Mouse (Mus musculus) kidney, embryonic 15.5 days (tissue): ENCODE measurements around the gene Ubac1. TPM values are rescaled to one million over a fixed set of nuclear protein-coding genes. Genes with fewer than 3 reads are reported as not detected.
A peak's percentile ranks its signal among the peaks of the same experiment; 100 is the strongest.

Source experiments
- ATAC-seq: fragments of 200-750 bp; cut with Nextera tagmentation; replicated peaks from 2 replicates; pipeline ENCODE4 v1.8.0; 2017; ENCODE audit warnings: moderate TSS enrichment; ENCODE audit not compliant: low FRiP score
- H3K27ac ChIP-seq: fragments of 300-500 bp; sonication (generic); 2 replicates; pipeline ENCODE4 v1.5.1; 2015; ENCODE audit warnings: mild to moderate bottlenecking, inconsistent platforms
- H3K27me3 ChIP-seq: fragments of 300-500 bp; sonication (generic); 2 replicates; pipeline ENCODE4 v1.6.1; 2015; ENCODE audit warnings: inconsistent platforms
- H3K36me3 ChIP-seq: fragments of 300-500 bp; sonication (generic); 2 replicates; pipeline ENCODE4 v1.6.1; 2015; ENCODE audit warnings: inconsistent platforms
- H3K4me1 ChIP-seq: fragments of 300-500 bp; sonication (generic); 2 replicates; pipeline ENCODE4 v1.6.1; 2015; ENCODE audit warnings: inconsistent platforms
- H3K4me2 ChIP-seq: fragments of 300-500 bp; sonication (generic); 2 replicates; pipeline ENCODE4 v1.6.1; 2015; ENCODE audit warnings: moderate library complexity, mild to moderate bottlenecking, inconsistent platforms
- H3K4me3 ChIP-seq: fragments of 300-500 bp; sonication (generic); replicated peaks from 2 replicates; pipeline ENCODE4 v1.5.1; 2015; ENCODE audit warnings: mild to moderate bottlenecking, inconsistent platforms
- H3K9ac ChIP-seq: fragments of 300-500 bp; sonication (generic); 2 replicates; pipeline ENCODE4 v1.6.1; 2015; ENCODE audit warnings: mild to moderate bottlenecking, inconsistent platforms
- H3K9me3 ChIP-seq: fragments of 300-500 bp; sonication (generic); replicated peaks from 2 replicates; pipeline ENCODE4 v1.6.1; 2016; ENCODE audit warnings: inconsistent platforms
- WGBS: fragments of 180-500 bp; shearing (Covaris S2); methylation state at CpG from one replicate; pipeline ENCODE4 v1.1.7; 2015; ENCODE audit warnings: mixed read lengths; 5-methylcytosine and 5-hydroxymethylcytosine counted together
- polyA plus RNA-seq: library from polyadenylated mRNA; unstranded; fragments of >200 nt; fragmentation: Nextera tagmentation; extraction: Ambion mirVana; gene quantifications from 2 replicates; pipeline ENCODE4 v1.2.1, GENCODE M21; 2015

The Ubac1 gene
- polyA plus RNA-seq, 1 experiment from 2014 or later = 94.5 TPM

- H3K9ac ChIP-seq = no peak overlapping the region
- H3K4me2 ChIP-seq = no peak overlapping the region
- peaks cover 26% of the 10 kb centered on the region for H3K4me1 ChIP-seq
- no peak overlapping the region for H3K4me3 ChIP-seq
- WGBS = 25% methylated on average over 4 of the region's 4 CpGs
- H3K9me3 ChIP-seq = no peaks in the 10 kb centered on the region
- ATAC-seq = no peak
- 0 out of 2 replicates have a peak overlapping the region, but pooled peaks have one; percentile 6 for H3K27ac ChIP-seq
- H3K36me3 ChIP-seq = no peaks in the 10 kb centered on the region
- H3K27me3 ChIP-seq = no peaks in the 10 kb centered on the region
Measured at GRCm38 (mm10) chr2:26052806-26053205, 31.3 kb upstream of the Ubac1 start.

GRCm38 (mm10) chr2:26048816-26049215 is 27.3 kb upstream of the Ubac1 start:
- H3K36me3 ChIP-seq = no peaks in the 10 kb centered on the region
- ATAC-seq = no peak
- no peak overlapping the region for H3K9ac ChIP-seq
- no peak overlapping the region for H3K4me2 ChIP-seq
- H3K27me3 ChIP-seq = no peaks in the 10 kb centered on the region
- H3K27ac ChIP-seq = no peak overlapping the region
- H3K9me3 ChIP-seq = no peaks in the 10 kb centered on the region
- H3K4me1 ChIP-seq = peaks cover 6% of the 10 kb centered on the region; the same call in 1 of the 2 replicates
- no peak overlapping the region for H3K4me3 ChIP-seq
- 44% methylated on average over 5 of the region's 5 CpGs for WGBS

GRCm38 (mm10) chr2:26044216-26044615 is 22.7 kb upstream of the Ubac1 start:
- Histone ChIP-seq H3K27ac (no peak overlapping the region), H3K9me3 (no peaks in the 10 kb centered on the region), H3K9ac (no peak overlapping the region), H3K4me3 (no peak overlapping the region), H3K4me1 (peaks cover 19% of the 10 kb centered on the region), H3K36me3 (no peaks in the 10 kb centered on the region), H3K4me2 (no peak overlapping the region), H3K27me3 (no peaks in the 10 kb centered on the region)
- WGBS = 77% methylated on average over 9 of the region's 9 CpGs
- ATAC-seq = no peak

GRCm38 (mm10) chr2:26042603-26043002 is 21.1 kb upstream of the Ubac1 start:
- no peak overlapping the region for H3K4me3 ChIP-seq
- ATAC-seq = no peak

GRCm38 (mm10) chr2:26041163-26041810 is 19.7 kb upstream of the Ubac1 start:
- Histone ChIP-seq H3K4me1 (peaks cover 26% of the 10 kb centered on the region), H3K27ac (peak overlapping the region; percentile 80), H3K27me3 (no peaks in the 10 kb centered on the region), H3K4me2 (peak overlapping the region; percentile 36), H3K9me3 (no peaks in the 10 kb centered on the region), H3K4me3 (no peak overlapping the region), H3K36me3 (no peaks in the 10 kb centered on the region), H3K9ac (peak overlapping the region; percentile 6; the same call in 1 of the 2 replicates)
- peak; percentile 82 for ATAC-seq
- WGBS = 31% methylated on average over 14 of the region's 14 CpGs

More at GRCm38 (mm10) chr2:26042603-26043002, 21.1 kb upstream of the Ubac1 start:
- H3K4me2 ChIP-seq = no peak overlapping the region
- no peak overlapping the region for H3K27ac ChIP-seq
- H3K27me3 ChIP-seq = no peaks in the 10 kb centered on the region
- H3K9me3 ChIP-seq = no peaks in the 10 kb centered on the region
- H3K4me1 ChIP-seq = peaks cover 19% of the 10 kb centered on the region
- H3K9ac ChIP-seq = no peak overlapping the region
- H3K36me3 ChIP-seq = no peaks in the 10 kb centered on the region
- WGBS = 87% methylated on average over 3 of the region's 3 CpGs

- no peaks in the 10 kb centered on the region for H3K27me3 ChIP-seq
- H3K4me2 ChIP-seq = no peak overlapping the region
- 56% methylated on average over 14 of the region's 14 CpGs for WGBS
- H3K9me3 ChIP-seq = no peaks in the 10 kb centered on the region
- H3K4me3 ChIP-seq = no peak overlapping the region
- H3K27ac ChIP-seq = no peak overlapping the region
- no peak for ATAC-seq
- H3K9ac ChIP-seq = no peak overlapping the region
- peaks cover 26% of the 10 kb centered on the region for H3K4me1 ChIP-seq
- no peaks in the 10 kb centered on the region for H3K36me3 ChIP-seq
Measured at GRCm38 (mm10) chr2:26039951-26040350, 18.4 kb upstream of the Ubac1 start.

GRCm38 (mm10) chr2:26037386-26037785 is 15.8 kb upstream of the Ubac1 start:
- Histone ChIP-seq H3K27ac (no peak overlapping the region), H3K4me2 (no peak overlapping the region), H3K36me3 (no peaks in the 10 kb centered on the region), H3K9ac (no peak overlapping the region), H3K9me3 (no peaks in the 10 kb centered on the region), H3K4me1 (peaks cover 26% of the 10 kb centered on the region), H3K4me3 (no peak overlapping the region), H3K27me3 (no peaks in the 10 kb centered on the region)
- ATAC-seq = no peak
- WGBS = 27% methylated on average over 6 of the region's 6 CpGs

GRCm38 (mm10) chr2:26034344-26035050 is 12.9 kb upstream of the Ubac1 start:
- H3K27me3 ChIP-seq = no peaks in the 10 kb centered on the region
- H3K36me3 ChIP-seq = no peaks in the 10 kb centered on the region
- H3K4me3 ChIP-seq = no peak overlapping the region
- 63% methylated on average over 15 of the region's 15 CpGs for WGBS
- no peak overlapping the region for H3K9ac ChIP-seq
- H3K27ac ChIP-seq = no peak overlapping the region
- H3K9me3 ChIP-seq = no peaks in the 10 kb centered on the region
- ATAC-seq = no peak
- 0 out of 2 replicates have a peak, but pooled peaks cover 7% of the 10 kb centered on the region for H3K4me1 ChIP-seq
- no peak overlapping the region for H3K4me2 ChIP-seq

- H3K36me3 ChIP-seq = no peaks in the 10 kb centered on the region
- no peak for ATAC-seq
- H3K9me3 ChIP-seq = no peaks in the 10 kb centered on the region
- H3K9ac ChIP-seq = no peak overlapping the region
- no peak overlapping the region for H3K4me3 ChIP-seq
- H3K4me1 ChIP-seq = no peaks in the 10 kb centered on the region
- WGBS = 42% methylated on average over 3 of the region's 3 CpGs
- no peak overlapping the region for H3K4me2 ChIP-seq
- no peaks in the 10 kb centered on the region for H3K27me3 ChIP-seq
- no peak overlapping the region for H3K27ac ChIP-seq
Measured at GRCm38 (mm10) chr2:26030288-26030687, 8.7 kb upstream of the Ubac1 start.

- H3K4me3 ChIP-seq = no peak overlapping the region
- no peak overlapping the region for H3K27ac ChIP-seq
- no peak for ATAC-seq
- H3K9ac ChIP-seq = no peak overlapping the region
- no peaks in the 10 kb centered on the region for H3K9me3 ChIP-seq
- H3K4me1 ChIP-seq = peaks cover 19% of the 10 kb centered on the region
- H3K4me2 ChIP-seq = no peak overlapping the region
- H3K27me3 ChIP-seq = no peaks in the 10 kb centered on the region
- H3K36me3 ChIP-seq = no peaks in the 10 kb centered on the region
- WGBS = 36% methylated on average over 4 of the region's 4 CpGs
Measured at GRCm38 (mm10) chr2:26024138-26025075, 2.9 kb upstream of the Ubac1 start.

- Histone ChIP-seq H3K4me1 (peaks cover 25% of the 10 kb centered on the region), H3K36me3 (no peaks in the 10 kb centered on the region), H3K4me2 (no peak overlapping the region), H3K4me3 (no peak overlapping the region), H3K27ac (no peak overlapping the region), H3K9me3 (no peaks in the 10 kb centered on the region), H3K27me3 (no peaks in the 10 kb centered on the region), H3K9ac (no peak overlapping the region)
- 89% methylated on average over 1 of the region's 1 CpGs for WGBS
- no peak for ATAC-seq
Measured at GRCm38 (mm10) chr2:26022626-26023025, 1.1 kb upstream of the Ubac1 start.

GRCm38 (mm10) chr2:26022258-26022565 is 665 bp upstream of the Ubac1 start:
- Histone ChIP-seq H3K27ac (0 out of 2 replicates have a peak overlapping the region, but pooled peaks have one; percentile 28), H3K36me3 (no peaks in the 10 kb centered on the region), H3K4me2 (peak overlapping the region; percentile 84), H3K9me3 (no peaks in the 10 kb centered on the region), H3K4me1 (peaks cover 25% of the 10 kb centered on the region), H3K4me3 (peak overlapping the region; percentile 89; the same call in 1 of the 2 replicates), H3K27me3 (no peaks in the 10 kb centered on the region), H3K9ac (no peak overlapping the region)
- ATAC-seq = no peak; the same call in 1 of the 2 replicates
- 85% methylated on average over 8 of the region's 8 CpGs for WGBS
